Mouse (Mus musculus) CD4-positive, CD25-positive, alpha-beta regulatory T cell, adult 9 weeks (primary cell): Measurements from ENCODE around the gene Ak4. TPM values are rescaled to one million over a fixed set of nuclear protein-coding genes. Genes with fewer than 3 reads are reported as not detected.

Experiments used
- polyA plus RNA-seq: library from polyadenylated mRNA; unstranded; fragments of 100-300 nt; shearing (Covaris generic); gene quantifications from one replicate; pipeline ENCODE4 v1.2.1, GENCODE M21; 2017

Ak4 gene
- 0.55 TPM for polyA plus RNA-seq

DNA sequence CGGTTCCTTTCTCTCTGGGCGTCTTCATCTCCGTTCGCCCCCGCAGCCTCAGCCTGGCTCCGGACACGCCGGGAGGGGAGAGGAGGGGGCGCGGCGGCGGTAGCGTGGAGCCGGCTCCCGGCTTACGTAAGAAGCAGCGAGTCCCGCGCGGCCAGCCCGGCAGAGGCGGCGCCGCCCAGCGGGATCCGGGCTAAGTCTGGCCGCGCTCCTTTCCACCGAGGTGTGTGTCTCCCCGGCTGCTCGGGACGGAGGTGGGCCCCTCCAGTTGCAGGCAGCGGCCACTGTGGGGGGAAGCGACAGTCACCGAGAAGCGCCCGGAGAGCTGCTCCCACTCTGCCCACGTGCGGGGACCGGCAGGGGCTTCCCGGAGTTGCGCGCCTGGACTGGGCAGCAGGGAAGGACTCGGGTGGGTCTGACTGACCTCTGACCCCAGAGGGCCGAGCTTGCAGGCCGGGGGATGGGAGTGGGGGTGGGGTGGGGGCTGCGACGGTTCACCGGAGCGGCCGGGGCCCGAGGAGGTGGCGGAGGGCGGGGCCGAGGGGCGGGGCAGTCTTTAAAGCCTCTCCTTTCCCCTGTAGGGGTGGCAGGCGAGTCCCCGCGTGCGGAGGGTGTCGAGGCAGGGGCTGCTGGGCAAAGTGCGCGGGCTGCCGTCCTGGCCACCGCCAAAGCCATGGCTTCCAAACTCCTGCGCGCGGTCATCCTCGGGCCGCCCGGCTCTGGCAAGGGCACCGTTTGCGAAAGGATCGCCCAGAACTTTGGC lies at the start of gene Ak4:
Ak4 (plus strand) TSS at position 127 of the 760 bp plus-strand sequence.

DNA sequence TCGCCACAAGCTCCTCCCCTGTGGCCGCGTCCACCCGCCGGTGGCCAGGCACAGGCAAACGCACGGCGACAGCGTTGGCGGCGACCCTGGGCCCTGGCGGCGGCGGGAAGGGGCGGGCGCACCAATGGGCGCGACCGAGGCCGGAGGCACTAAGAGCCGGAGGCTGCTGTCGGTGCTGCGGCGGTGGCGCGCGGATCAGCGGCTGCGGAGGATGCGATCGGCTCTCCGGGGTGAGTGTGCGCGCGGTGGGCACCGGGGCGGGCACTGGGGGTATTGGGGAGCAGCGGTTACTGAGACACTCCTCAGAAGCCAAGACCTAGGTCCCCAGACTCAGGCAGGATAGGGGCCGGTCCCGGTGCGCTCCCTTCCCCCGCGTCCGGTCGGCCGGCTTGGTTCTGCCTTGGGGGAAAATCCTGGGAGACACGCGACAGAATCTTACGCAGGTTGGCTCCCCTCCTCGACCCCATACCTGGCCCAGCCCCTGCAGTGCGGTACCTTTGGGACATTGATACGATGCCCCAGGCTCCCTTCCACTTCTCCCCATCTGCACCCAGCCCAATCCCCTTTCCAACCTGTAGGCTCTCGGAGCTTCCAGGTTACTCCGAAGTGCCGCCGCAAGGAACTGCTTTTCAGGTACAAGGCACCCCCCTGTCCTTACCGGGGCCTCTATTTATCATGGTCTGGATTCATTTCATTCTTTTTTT lies 77.6 kb downstream of the Ak4 start, which contains the start of gene Dnajc6:
Dnajc6 (plus strand) TSS at position 115 of the 704 bp plus-strand sequence.

Other genes starting within 250 kb of the Ak4 start
- 322 TPM for gene Jak1, start 154.0 kb upstream of the Ak4 start, polyA plus RNA-seq
- gene Dnajc6, start 77.4 kb downstream of the Ak4 start, polyA plus RNA-seq, result 1.4 TPM
- 82.9 TPM for gene Leprot, start 228.4 kb downstream of the Ak4 start, polyA plus RNA-seq